Mouse (Mus musculus): ENCODE measurements around the gene Arl11. TPM values are rescaled to one million over a fixed set of nuclear protein-coding genes. Genes with fewer than 3 reads are reported as not detected.

Gene Arl11
- polyA plus RNA-seq (2011; ENCODE audit: insufficient read length, low read depth, missing spikeins), result 0.49 TPM in 1 of 2 replicates, not detected in the other

DNA sequence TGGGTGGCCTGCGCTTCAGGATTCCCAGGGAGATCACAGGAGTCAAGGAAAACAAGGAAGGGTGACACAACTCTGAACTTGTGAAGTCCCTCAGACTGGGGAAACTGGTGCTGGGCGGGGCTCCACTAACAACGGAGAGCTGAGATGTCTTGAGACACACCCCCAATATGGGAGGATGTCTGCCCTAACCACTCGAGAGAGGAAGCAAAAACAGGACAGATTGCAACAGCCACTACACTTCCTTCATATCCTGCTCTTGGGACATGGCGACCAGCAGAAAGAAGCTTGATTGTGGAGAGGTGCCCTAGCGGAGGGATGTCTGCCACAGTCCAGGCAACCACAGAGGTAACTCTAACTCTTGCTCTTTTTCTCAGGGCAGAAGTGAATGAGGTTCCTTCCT is at the start of gene Arl11:
Gene Arl11 (plus strand): TSS at position 161 of the 400 bp plus-strand sequence.
- no peak for TF ChIP-seq POLR2A (IDR thresholded peaks at IDR 0.05; ENCODE audit: low read depth, low read length)
- TF ChIP-seq CTCF (IDR thresholded peaks at IDR 0.05; ENCODE audit: borderline replicate concordance, insufficient read depth, low read length), result no peak
- peaks cover 16% of the 10 kb centered on the region for H3K4me1 ChIP-seq (ENCODE audit: control insufficient read depth, insufficient read depth, low read length)
- no peak within 1 kb of the TSS for H3K4me3 ChIP-seq (ENCODE audit: insufficient read depth, low read length)
- H3K27ac ChIP-seq (ENCODE audit: insufficient read depth, low read length), result no peak within 1 kb of the TSS

DNA sequence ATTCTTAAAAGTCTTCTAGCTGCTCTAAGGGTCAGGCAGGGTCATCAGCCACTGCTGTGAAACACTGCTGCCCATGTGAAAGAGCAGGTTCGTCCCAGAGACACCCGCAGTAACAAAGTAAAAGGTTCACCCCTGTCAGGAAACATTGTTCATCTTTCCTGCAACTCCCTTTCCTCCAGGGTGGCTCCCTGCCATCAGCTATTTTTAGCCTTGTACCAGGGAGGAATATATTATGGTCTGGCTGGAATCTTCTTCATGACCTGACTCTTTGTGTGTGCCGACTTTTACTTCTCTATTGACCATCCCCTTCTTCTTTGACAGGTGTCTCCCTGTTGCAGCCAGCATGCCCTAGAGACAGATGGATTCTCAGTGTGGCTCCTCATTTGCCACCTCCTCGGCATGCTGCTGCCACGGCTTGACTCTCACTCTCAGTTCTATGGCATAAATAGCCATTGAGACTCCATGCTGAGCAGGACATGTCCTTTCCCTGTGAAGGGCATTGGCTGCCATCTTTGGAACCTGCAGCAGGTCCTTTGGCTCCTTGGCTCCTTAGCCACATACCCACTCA is 41.6 kb upstream of the Arl11 start:
- no peak overlapping the region for H3K27ac ChIP-seq (ENCODE audit: insufficient read depth, low read length)
- no peak for TF ChIP-seq POLR2A (IDR thresholded peaks at IDR 0.05; ENCODE audit: low read depth, low read length)
- no peak for TF ChIP-seq CTCF (IDR thresholded peaks at IDR 0.05; ENCODE audit: borderline replicate concordance, insufficient read depth, low read length)
- H3K4me3 ChIP-seq (ENCODE audit: insufficient read depth, low read length), result no peak overlapping the region
- no peaks in the 10 kb centered on the region for H3K4me1 ChIP-seq (ENCODE audit: control insufficient read depth, insufficient read depth, low read length)

DNA sequence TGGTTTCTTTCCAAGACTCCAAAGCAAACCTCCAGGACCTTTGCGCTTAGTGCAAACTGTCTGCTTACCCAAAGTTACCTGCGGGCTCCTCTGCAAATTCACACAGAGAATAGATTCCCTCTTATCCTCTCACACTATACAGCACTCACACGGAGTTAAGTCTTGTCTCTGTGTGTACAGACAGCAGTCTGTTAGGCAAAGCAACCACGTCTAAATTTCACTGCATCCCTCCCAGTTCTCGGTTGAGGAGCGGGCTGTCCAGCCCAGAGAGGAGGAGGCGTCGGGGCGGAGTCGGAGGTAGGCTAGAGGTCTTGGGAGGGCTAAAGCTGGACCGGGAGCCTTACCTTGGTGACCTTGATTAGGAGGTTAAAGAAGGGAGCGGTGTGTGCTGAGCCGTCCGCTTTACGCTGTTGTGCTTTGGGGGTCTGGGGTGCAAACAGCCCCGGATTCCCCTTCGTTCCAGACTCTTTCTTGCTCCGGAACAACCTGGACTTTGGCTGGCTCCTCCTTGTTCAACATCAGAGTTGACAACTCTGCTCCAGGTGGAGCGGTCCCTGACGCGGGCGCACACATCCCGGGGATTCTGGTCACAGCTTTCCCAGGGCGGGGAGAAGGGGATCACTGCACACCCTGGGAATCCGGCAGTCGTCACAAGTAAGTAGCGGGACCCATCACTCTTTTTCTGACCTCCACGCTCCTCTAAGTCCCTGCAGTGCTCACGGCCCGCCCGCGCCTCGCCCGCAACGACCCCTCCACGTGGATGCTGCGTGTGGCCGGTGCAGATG is 34.9 kb upstream of the Arl11 start:
- no peak overlapping the region for H3K27ac ChIP-seq (ENCODE audit: insufficient read depth, low read length)
- TF ChIP-seq POLR2A (IDR thresholded peaks at IDR 0.05; ENCODE audit: low read depth, low read length) (no peak), CTCF (IDR thresholded peaks at IDR 0.05; ENCODE audit: borderline replicate concordance, insufficient read depth, low read length) (no peak)
- no peak overlapping the region for H3K4me3 ChIP-seq (ENCODE audit: insufficient read depth, low read length)
- no peaks in the 10 kb centered on the region for H3K4me1 ChIP-seq (ENCODE audit: control insufficient read depth, insufficient read depth, low read length)

DNA sequence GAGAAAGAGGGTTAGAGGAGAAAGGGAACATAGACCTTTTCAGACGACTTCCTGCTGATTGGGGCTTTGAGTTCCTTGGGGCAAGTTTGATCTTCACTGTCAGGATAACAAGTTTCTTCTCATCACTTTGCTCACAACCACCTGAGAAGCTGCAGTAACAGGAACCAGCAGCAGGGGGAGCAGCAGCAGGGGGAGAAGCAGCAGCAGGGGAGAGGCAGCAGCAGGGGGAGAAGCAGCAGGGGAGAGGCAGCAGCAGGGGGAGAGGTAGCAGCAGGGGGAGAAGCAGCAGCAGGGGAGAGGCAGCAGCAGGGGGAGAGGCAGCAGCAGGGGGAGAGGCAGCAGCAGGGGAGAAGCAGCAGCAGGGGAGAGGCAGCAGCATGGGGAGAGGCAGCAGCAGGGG is 32.3 kb upstream of the Arl11 start:
- Histone ChIP-seq H3K4me1 (ENCODE audit: control insufficient read depth, insufficient read depth, low read length) (no peaks in the 10 kb centered on the region), H3K27ac (ENCODE audit: insufficient read depth, low read length) (no peak overlapping the region), H3K4me3 (ENCODE audit: insufficient read depth, low read length) (no peak overlapping the region)
- TF ChIP-seq CTCF (IDR thresholded peaks at IDR 0.05; ENCODE audit: borderline replicate concordance, insufficient read depth, low read length) (peak; percentile 43; the same call in 1 of the 2 replicates), POLR2A (IDR thresholded peaks at IDR 0.05; ENCODE audit: low read depth, low read length) (no peak)

DNA sequence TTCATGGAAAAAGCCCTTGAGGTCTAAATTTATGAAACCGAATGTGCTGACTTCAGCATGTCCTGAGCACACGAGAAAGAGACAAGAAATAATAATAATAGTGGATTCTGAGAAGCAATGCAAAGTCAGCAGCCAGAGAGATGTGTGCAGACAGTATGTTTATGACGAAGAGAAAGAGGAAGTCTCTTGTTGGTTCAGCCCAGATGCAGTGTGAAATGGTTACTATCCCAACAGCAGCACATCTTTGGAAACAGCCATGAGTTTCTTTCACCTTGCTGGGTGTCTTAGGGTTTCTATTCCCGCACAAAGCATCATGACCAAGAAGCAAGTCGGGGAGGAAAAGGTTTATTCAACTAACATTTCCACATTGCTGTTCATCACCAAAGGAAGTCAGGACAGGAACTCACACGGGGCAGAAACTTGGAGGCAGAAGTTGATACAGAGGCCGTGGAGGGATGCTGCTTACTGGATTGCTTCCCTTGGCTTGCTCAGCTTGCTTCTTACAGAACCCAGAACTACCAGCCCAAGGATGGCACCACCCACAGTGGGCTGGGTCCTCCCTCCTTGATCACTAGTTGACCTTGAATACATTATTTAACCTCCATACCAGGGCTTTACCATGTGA is 30.8 kb upstream of the Arl11 start:
- TF ChIP-seq POLR2A (IDR thresholded peaks at IDR 0.05; ENCODE audit: low read depth, low read length), result no peak
- TF ChIP-seq CTCF (IDR thresholded peaks at IDR 0.05; ENCODE audit: borderline replicate concordance, insufficient read depth, low read length), result no peak
- Histone ChIP-seq H3K27ac (ENCODE audit: insufficient read depth, low read length) (no peak overlapping the region), H3K4me3 (ENCODE audit: insufficient read depth, low read length) (no peak overlapping the region), H3K4me1 (ENCODE audit: control insufficient read depth, insufficient read depth, low read length) (no peaks in the 10 kb centered on the region)

DNA sequence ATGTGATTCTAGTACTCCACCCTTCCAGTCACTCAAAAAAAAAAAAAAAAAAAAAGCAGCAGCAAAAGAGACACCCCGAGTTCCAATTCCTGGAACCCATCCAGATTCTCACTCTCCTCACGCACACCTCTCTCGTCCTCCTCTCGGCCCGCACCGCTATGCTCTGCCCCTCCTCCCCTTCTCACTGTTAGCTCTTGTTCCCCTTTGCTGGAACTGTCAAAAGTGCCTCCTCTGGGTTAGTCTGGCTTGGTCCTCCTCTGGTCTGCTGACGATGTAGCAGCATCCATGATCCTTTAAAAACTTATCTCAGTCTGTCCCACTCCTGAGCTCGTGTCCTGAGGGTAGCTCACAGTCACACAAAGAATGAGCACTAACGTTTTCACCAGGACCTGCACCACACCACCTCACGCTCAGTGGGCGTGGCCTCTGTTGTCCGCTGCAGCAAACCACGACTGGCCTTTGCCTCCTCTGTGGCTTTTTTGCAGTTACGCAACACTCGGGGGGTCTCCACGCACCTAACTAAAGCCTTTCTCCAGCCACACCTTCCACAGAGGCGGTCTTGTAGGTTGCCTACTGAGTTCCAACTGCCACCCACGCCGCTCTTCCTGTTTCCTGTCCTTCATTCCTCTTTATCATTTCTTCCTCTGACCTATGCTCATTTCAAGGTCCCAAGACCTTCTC is 20.8 kb upstream of the Arl11 start:
- no peak overlapping the region for H3K4me3 ChIP-seq (ENCODE audit: insufficient read depth, low read length)
- no peaks in the 10 kb centered on the region for H3K4me1 ChIP-seq (ENCODE audit: control insufficient read depth, insufficient read depth, low read length)
- TF ChIP-seq POLR2A (IDR thresholded peaks at IDR 0.05; ENCODE audit: low read depth, low read length) (no peak), CTCF (IDR thresholded peaks at IDR 0.05; ENCODE audit: borderline replicate concordance, insufficient read depth, low read length) (no peak)
- no peak overlapping the region for H3K27ac ChIP-seq (ENCODE audit: insufficient read depth, low read length)

DNA sequence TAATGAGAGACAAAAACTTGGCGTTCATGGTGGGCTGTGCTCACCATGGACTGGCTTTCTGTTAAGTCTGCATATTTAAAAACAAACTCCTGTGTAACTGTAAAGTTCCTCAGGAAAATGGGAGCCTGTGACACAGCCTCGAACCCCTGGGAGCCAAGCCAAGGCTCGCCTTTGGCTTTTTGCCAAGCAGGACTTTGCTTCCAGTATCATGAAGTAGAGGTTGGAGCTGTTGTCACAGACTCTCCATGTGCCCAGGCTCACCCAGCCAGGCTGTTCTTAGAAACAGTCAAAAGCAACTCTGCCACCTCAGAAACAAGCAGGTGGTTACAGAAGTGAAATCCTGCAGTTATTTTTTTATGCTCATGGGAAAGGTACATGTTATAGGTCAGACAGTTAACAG is 18.9 kb upstream of the Arl11 start:
- Histone ChIP-seq H3K4me1 (ENCODE audit: control insufficient read depth, insufficient read depth, low read length) (no peaks in the 10 kb centered on the region), H3K27ac (ENCODE audit: insufficient read depth, low read length) (no peak overlapping the region), H3K4me3 (ENCODE audit: insufficient read depth, low read length) (no peak overlapping the region)
- TF ChIP-seq CTCF (IDR thresholded peaks at IDR 0.05; ENCODE audit: borderline replicate concordance, insufficient read depth, low read length), result no peak
- TF ChIP-seq POLR2A (IDR thresholded peaks at IDR 0.05; ENCODE audit: low read depth, low read length), result no peak

DNA sequence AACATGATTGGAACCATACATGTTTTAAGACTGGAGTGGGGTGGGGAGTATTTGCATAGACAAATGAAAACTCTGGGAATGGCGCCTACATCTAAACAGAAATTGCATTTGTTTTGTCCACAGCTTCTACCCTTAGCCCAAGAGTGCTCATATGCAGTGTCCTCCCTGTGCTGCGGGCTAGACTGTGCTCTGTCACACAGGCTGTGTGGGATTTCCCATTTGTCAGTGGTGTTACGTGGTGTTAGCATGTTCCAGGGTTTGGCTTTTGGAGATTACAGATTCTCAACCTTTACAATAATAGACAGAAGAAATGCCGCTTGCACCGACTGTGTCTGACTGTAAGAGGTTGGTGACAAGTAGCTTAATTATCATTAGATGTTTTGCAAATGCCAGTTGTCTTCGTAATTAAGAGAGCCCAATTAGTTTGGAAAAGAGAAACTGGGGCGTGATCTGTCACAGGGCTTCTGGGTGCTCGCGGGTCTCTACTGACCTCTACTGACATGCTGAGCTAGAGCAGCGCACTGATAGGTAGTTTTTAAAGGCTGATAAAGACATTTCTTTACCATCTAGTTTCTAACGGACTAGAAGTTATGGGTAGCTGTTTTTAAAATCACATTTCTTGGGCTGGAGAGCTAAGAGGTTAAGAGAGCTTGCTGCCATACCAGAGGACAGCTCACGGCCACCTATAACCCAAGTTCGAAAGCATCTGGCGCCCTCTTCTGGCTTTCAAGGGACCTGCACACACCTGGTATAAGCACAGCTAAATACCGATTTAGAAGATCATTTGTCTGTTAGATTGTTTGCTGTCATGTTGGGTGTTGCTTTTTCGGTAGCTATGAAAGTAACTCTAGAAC is 15.4 kb upstream of the Arl11 start:
- Histone ChIP-seq H3K27ac (ENCODE audit: insufficient read depth, low read length) (no peak overlapping the region), H3K4me3 (ENCODE audit: insufficient read depth, low read length) (no peak overlapping the region), H3K4me1 (ENCODE audit: control insufficient read depth, insufficient read depth, low read length) (no peaks in the 10 kb centered on the region)
- no peak for TF ChIP-seq POLR2A (IDR thresholded peaks at IDR 0.05; ENCODE audit: low read depth, low read length)
- TF ChIP-seq CTCF (IDR thresholded peaks at IDR 0.05; ENCODE audit: borderline replicate concordance, insufficient read depth, low read length), result peak; percentile 39; the same call in 1 of the 2 replicates

DNA sequence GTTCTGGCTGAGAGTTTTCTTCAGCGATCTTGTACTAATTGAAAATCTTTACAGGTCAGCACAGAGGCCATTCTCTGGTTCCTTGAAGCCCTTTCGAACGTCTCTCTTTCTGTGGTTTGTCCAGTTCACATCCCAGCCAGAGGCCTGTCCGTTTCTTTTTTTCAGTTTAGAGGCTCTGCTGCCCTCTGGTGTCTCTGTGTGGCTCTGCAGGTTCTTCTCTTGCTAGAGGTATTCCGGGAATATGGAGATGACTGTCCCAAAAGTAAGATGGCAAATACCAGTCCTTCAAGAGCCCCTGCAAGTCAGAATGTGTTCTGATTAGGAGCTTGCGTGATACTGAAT is 14.8 kb upstream of the Arl11 start:
- Histone ChIP-seq H3K4me1 (ENCODE audit: control insufficient read depth, insufficient read depth, low read length) (no peaks in the 10 kb centered on the region), H3K27ac (ENCODE audit: insufficient read depth, low read length) (no peak overlapping the region), H3K4me3 (ENCODE audit: insufficient read depth, low read length) (no peak overlapping the region)
- no peak for TF ChIP-seq CTCF (IDR thresholded peaks at IDR 0.05; ENCODE audit: borderline replicate concordance, insufficient read depth, low read length)
- no peak for TF ChIP-seq POLR2A (IDR thresholded peaks at IDR 0.05; ENCODE audit: low read depth, low read length)
